Mouse (Mus musculus) brain, embryonic 14.5 days (tissue): ENCODE results near the gene Rgs11. TPM values are rescaled to one million over a fixed set of nuclear protein-coding genes. Genes with fewer than 3 reads are reported as not detected.
A peak's percentile ranks its signal among the peaks of the same experiment; 100 is the strongest.

Experiments
- DNase-seq: peaks from one replicate; pipeline ENCODE4 v3.0.0-alpha.2; 2011; ENCODE audit warnings: low read depth
- CTCF ChIP-seq: fragments of 200-500 bp; IDR thresholded peaks from 2 replicates; pipeline ENCODE4 v1.5.1; 2012; ENCODE audit warnings: inconsistent platforms, mild to moderate bottlenecking, moderate library complexity, borderline replicate concordance; ENCODE audit not compliant: insufficient read depth, insufficient read length; ENCODE audit errors: extremely low read depth
- POLR2A ChIP-seq: fragments of 200-500 bp; IDR thresholded peaks from 2 replicates; pipeline ENCODE4 v1.6.1; 2012; ENCODE audit warnings: mild to moderate bottlenecking, inconsistent platforms, borderline replicate concordance; ENCODE audit not compliant: poor library complexity, insufficient read depth, insufficient read length, severe bottlenecking; ENCODE audit errors: extremely low read depth
- polyA plus RNA-seq: library from polyadenylated mRNA; depleted of rRNA; stranded (reverse); fragments of >200 nt; gene quantifications from 2 replicates; pipeline ENCODE4 v1.2.3, GENCODE M21; 2012

Gene Rgs11
- polyA plus RNA-seq, 1 experiment, result 12.4 TPM

DNA sequence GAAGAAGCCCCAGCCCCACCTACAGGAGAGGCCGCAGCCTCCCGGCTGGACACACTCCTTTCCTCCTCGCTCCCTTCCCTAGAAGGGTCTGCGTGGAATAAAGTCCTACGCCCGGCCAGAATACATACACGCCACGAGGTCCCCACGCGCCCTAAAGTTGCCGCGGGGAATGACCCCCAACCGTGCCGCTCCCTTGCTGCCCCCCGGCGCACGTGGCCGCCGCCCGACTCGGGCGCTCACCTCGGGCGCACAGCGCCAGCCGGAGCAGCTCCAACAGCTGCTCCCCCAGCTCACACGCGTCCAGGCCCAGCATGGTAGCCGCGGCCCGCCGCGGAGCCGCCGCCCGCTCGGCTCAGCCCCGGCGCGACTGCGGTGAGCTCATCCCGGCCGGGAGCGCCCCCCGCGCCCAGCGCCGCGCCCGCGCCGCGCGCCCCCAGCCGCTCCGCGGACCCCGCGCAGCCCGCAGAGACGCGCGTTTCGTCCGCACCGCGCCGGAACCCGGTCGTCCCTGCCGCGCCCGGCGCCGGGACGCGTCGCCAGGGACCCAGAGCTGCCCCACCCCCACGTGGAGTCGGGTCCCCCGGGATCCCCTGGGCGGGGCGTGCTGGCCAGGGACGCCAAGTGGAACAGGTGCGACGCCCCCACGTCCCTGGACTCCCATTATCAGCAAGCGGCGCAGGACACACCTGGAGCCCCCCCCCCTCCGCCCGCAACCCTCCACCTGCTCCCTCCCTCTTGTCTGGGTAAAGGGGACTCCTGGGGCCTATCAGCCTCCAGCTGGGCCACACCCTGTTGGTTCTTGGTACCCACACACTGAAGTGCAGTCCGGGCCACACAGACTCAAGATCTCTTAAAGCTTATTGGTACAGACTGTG lies 1.7 kb upstream of the Rgs11 start:
- DNase-seq, result peak; percentile 44
- TF ChIP-seq POLR2A, result 0 out of 2 replicates have a peak, but pooled peaks have one; percentile 8
- TF ChIP-seq CTCF, result no peak

DNA sequence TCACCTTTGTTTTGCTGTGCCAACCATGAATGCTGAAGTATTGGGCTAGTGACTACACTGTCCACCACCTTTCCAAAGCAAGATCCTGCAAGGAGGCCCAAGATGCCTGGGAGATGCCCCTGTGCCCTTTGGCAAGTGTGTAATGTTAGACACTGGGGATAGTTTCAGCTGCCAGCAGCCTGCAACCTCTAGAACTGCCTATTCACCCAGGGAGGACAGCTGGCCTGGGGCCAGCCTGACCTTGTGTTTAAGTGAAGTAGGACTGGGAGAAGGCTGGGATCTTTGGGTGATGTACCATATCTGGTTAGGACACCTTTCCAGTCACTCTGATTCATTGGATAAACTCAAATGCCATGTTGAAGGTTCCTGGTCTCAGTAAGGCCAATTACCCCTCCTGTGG lies 753 bp upstream of the Rgs11 start:
- DNase-seq, result no peak

GRCm38 (mm10) chr17:26203321-26203811 lies 615 bp downstream of the Rgs11 start:
- peak; percentile 24 for DNase-seq

More for the DNA sequence above, 753 bp upstream of the Rgs11 start:
- TF ChIP-seq CTCF, result no peak
- no peak for TF ChIP-seq POLR2A

GRCm38 (mm10) chr17:26204766-26205165 lies 2.0 kb downstream of the Rgs11 start:
- no peak for DNase-seq
- TF ChIP-seq CTCF, result no peak

More at GRCm38 (mm10) chr17:26203321-26203811, 615 bp downstream of the Rgs11 start:
- no peak for TF ChIP-seq POLR2A
- no peak for TF ChIP-seq CTCF

DNA sequence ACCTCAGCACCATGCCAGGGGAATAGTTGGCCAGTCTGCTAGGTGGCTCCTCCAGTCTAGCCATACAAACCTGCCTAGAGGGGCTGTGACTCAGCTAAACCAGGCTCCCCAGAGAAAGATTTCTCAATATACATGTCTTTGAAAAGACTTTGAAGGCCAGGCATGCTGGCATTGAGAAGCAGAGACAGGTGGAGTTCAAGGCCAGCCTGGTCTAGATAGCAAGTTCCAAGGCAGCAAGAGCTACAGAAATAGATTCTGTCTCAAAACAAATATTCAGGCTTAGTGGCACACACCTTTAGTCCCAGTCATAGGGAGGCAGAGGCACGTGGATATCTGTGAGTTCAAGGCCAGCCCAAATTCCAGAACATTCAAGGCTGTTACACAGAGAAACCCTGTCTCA lies 3.6 kb downstream of the Rgs11 start:
- TF ChIP-seq POLR2A (no peak), CTCF (no peak)
- no peak for DNase-seq

DNA sequence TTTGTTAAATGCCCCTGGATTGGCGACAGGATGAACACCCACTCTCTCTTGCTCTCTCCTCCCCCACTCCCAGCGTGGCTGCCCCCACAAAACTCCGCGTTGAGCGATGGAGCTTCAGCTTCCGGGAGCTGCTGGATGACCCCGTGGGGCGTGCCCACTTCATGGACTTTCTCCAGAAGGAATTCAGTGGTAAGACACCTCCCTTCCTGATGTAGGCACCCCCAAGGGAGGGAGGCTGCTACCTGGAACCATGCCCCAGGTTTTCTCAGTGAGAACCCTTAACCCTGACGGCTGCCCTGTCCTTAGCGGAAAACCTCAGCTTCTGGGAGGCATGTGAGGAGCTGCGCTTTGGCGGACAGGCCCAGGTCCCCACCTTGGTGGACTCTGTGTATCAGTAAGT lies 4.9 kb downstream of the Rgs11 start, which contains the start of gene Arhgdig:
Arhgdig (minus strand) TSS at position 101 of the 400 bp plus-strand sequence.
- TF ChIP-seq CTCF (no peak), POLR2A (no peak)
- no peak for DNase-seq

- no peak for DNase-seq
- TF ChIP-seq CTCF (no peak), POLR2A (no peak)
These were observed 9.5 kb downstream of the Rgs11 start for GRCm38 (mm10) chr17:26212241-26212640.

DNA sequence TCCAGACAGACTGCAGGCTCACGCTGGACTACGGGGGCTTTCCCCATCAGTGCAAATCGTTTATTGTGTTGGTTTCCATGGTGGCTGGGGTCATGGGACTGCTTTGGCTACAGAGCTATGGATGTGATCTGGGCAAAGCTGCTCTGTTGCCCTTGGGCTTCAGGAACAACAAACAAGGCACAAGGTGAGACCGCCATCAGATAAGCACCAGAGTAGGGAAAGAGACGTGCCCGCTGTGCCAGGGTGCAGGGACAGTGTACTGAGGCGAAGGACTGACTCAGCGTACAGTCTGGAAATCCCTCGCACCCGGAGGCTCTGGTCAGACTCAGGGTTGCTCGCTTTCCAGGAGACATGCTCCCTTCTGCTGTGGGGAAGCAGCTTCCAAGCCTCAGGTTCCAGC lies 9.9 kb downstream of the Rgs11 start:
- DNase-seq, result no peak
- TF ChIP-seq CTCF, result no peak
- TF ChIP-seq POLR2A, result no peak

GRCm38 (mm10) chr17:26221508-26221907 lies 18.8 kb downstream of the Rgs11 start:
- TF ChIP-seq CTCF (no peak), POLR2A (no peak)
- DNase-seq, result no peak

DNA sequence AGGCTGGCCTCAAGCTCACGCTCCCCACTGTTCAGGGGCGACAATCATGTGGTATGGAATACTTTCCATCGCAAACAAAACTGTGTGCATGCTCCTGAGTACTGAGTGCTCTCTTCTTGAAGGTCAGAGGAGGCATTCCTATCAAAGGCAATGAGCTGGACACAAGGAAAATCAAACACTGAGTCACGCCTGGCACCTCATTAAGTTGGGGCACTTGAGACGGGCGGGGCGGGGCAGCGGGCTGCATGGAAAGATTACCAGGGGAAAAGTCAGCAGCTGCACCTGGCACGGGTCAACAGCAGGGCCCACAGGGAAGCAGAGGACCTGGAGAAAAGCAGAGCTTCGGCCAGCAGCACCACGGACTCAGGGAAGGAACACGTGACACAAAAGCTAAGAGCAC lies 22.4 kb downstream of the Rgs11 start:
- TF ChIP-seq POLR2A (no peak), CTCF (no peak)

GRCm38 (mm10) chr17:26229776-26230175 lies 27.0 kb downstream of the Rgs11 start:
- TF ChIP-seq POLR2A, result no peak
- TF ChIP-seq CTCF, result no peak
- DNase-seq, result no peak

More for the DNA sequence above, 22.4 kb downstream of the Rgs11 start:
- DNase-seq, result no peak

- TF ChIP-seq POLR2A (no peak), CTCF (no peak)
- DNase-seq, result no peak
These were observed 28.4 kb downstream of the Rgs11 start for GRCm38 (mm10) chr17:26231156-26231555.

GRCm38 (mm10) chr17:26232863-26233262 lies 30.1 kb downstream of the Rgs11 start:
- no peak for DNase-seq
- TF ChIP-seq CTCF (peak; percentile 34; the same call in 1 of the 2 replicates), POLR2A (no peak)
